Mouse (Mus musculus) spleen, postnatal 10 days (tissue): ENCODE results near the gene Col25a1.

Experiments
- DNase-seq, 2 experiments: peaks; one replicate each; pipeline ENCODE4 v3.0.0; 2021 to 2022; ENCODE audit warnings: low spot score in 2 of 2

Gene Col25a1

GRCm38 (mm10) chr3:130252355-130252754 lies 121.1 kb downstream of the Col25a1 start:
- DNase-seq: no peak

GRCm38 (mm10) chr3:130256059-130256458 lies 124.8 kb downstream of the Col25a1 start:
- no peak for DNase-seq

GRCm38 (mm10) chr3:130256610-130257009 lies 125.3 kb downstream of the Col25a1 start:
- no peak for DNase-seq

- no peak for DNase-seq
These were observed 128.4 kb downstream of the Col25a1 start for GRCm38 (mm10) chr3:130259670-130260069.

- DNase-seq: no peak
These were observed 129.0 kb downstream of the Col25a1 start for GRCm38 (mm10) chr3:130260316-130260715.

GRCm38 (mm10) chr3:130265104-130265503 lies 133.8 kb downstream of the Col25a1 start:
- DNase-seq: no peak

- no peak for DNase-seq
These were observed 139.2 kb downstream of the Col25a1 start for GRCm38 (mm10) chr3:130270509-130270908.

- no peak for DNase-seq
These were observed 142.6 kb downstream of the Col25a1 start for GRCm38 (mm10) chr3:130273949-130274348.

GRCm38 (mm10) chr3:130278298-130279050 lies 147.2 kb downstream of the Col25a1 start:
- no peak for DNase-seq

GRCm38 (mm10) chr3:130283011-130283760 lies 151.9 kb downstream of the Col25a1 start:
- no peak for DNase-seq

- DNase-seq: no peak
These were observed 156.8 kb downstream of the Col25a1 start for GRCm38 (mm10) chr3:130288102-130288501.

- DNase-seq: no peak
These were observed 157.5 kb downstream of the Col25a1 start for GRCm38 (mm10) chr3:130288756-130289155.

GRCm38 (mm10) chr3:130289220-130289619 lies 157.9 kb downstream of the Col25a1 start:
- DNase-seq: no peak

GRCm38 (mm10) chr3:130290175-130290574 lies 158.9 kb downstream of the Col25a1 start:
- DNase-seq: no peak

GRCm38 (mm10) chr3:130290672-130291071 lies 159.4 kb downstream of the Col25a1 start:
- DNase-seq: no peak

GRCm38 (mm10) chr3:130291926-130292325 lies 160.6 kb downstream of the Col25a1 start:
- DNase-seq: no peak

- DNase-seq: no peak
These were observed 169.2 kb downstream of the Col25a1 start for GRCm38 (mm10) chr3:130300530-130300929.

- DNase-seq: no peak
These were observed 172.3 kb downstream of the Col25a1 start for GRCm38 (mm10) chr3:130303597-130303996.

GRCm38 (mm10) chr3:130304827-130305226 lies 173.5 kb downstream of the Col25a1 start:
- no peak for DNase-seq

GRCm38 (mm10) chr3:130305686-130306085 lies 174.4 kb downstream of the Col25a1 start:
- no peak for DNase-seq

- DNase-seq: no peak
These were observed 178.0 kb downstream of the Col25a1 start for GRCm38 (mm10) chr3:130309277-130309676.

GRCm38 (mm10) chr3:130310694-130311305 lies 179.5 kb downstream of the Col25a1 start:
- DNase-seq: no peak

GRCm38 (mm10) chr3:130313246-130313645 lies 181.9 kb downstream of the Col25a1 start:
- DNase-seq: no peak
